Mouse (Mus musculus): ENCODE results near the gene Bpifa3. TPM values are rescaled to one million over a fixed set of nuclear protein-coding genes. Genes with fewer than 3 reads are reported as not detected.

Bpifa3 gene
- polyA plus RNA-seq, 1 experiment from 2014 or later, result not detected

DNA sequence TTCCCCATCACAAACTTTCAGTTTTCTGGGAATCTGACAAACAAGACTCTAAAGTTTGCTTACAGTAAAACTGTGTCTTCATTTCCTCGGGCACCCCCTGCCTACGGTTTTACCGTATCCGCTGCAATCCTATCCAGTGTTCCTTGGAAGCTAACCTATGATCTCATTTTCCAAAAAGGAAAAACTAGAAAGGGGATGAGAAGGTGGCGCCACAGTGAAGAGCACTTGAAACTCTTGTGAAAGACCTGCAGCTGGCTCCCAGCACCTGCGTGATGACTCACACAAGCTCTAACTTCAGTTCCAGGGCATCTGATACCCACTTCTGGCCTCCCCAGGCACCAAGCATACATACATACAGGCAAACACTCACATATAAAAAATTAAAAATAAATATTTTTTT is 55.2 kb downstream of the Bpifa3 start:
- DNase-seq (ENCODE audit: low spot score) (no peak), ATAC-seq (replicated peaks; ENCODE audit: low FRiP score, low read depth) (no peak)
- no peak overlapping the region for H3K4me2 ChIP-seq (ENCODE audit: low read length)
- no peaks in the 10 kb centered on the region for H3K4me1 ChIP-seq (replicated peaks; ENCODE audit: insufficient read depth, low read length)
- H3K27ac ChIP-seq, result no peak overlapping the region
- H3K9ac ChIP-seq (ENCODE audit: low read depth, low read length), result no peak overlapping the region
- no peak for TF ChIP-seq CTCF (IDR thresholded peaks at IDR 0.05; ENCODE audit: low read depth)
- H3K27me3 ChIP-seq (ENCODE audit: insufficient read depth, low read length), result no peaks in the 10 kb centered on the region
- H3K9me3 ChIP-seq (replicated peaks; ENCODE audit: low read length), result no peaks in the 10 kb centered on the region
- no peaks in the 10 kb centered on the region for H3K36me3 ChIP-seq (ENCODE audit: insufficient read depth, low read length)
- WGBS, result 81% methylated on average over 6 of the region's 6 CpGs
- H3K4me3 ChIP-seq (replicated peaks; ENCODE audit: low read depth, low read length), result no peak overlapping the region

GRCm38 (mm10) chr2:154185748-154186147 is 55.6 kb downstream of the Bpifa3 start:
- DNase-seq (ENCODE audit: low spot score) (peak; percentile 18), ATAC-seq (replicated peaks; ENCODE audit: low FRiP score, low read depth) (no peak)
- Histone ChIP-seq H3K4me1 (replicated peaks; ENCODE audit: insufficient read depth, low read length) (no peaks in the 10 kb centered on the region), H3K36me3 (ENCODE audit: insufficient read depth, low read length) (no peaks in the 10 kb centered on the region), H3K4me3 (replicated peaks; ENCODE audit: low read depth, low read length) (no peak overlapping the region), H3K9ac (ENCODE audit: low read depth, low read length) (no peak overlapping the region), H3K27me3 (ENCODE audit: insufficient read depth, low read length) (no peaks in the 10 kb centered on the region), H3K9me3 (replicated peaks; ENCODE audit: low read length) (no peaks in the 10 kb centered on the region), H3K4me2 (ENCODE audit: low read length) (no peak overlapping the region), H3K27ac (no peak overlapping the region)
- 83% methylated on average over 3 of the region's 3 CpGs for WGBS
- no peak for TF ChIP-seq CTCF (IDR thresholded peaks at IDR 0.05; ENCODE audit: low read depth)

DNA sequence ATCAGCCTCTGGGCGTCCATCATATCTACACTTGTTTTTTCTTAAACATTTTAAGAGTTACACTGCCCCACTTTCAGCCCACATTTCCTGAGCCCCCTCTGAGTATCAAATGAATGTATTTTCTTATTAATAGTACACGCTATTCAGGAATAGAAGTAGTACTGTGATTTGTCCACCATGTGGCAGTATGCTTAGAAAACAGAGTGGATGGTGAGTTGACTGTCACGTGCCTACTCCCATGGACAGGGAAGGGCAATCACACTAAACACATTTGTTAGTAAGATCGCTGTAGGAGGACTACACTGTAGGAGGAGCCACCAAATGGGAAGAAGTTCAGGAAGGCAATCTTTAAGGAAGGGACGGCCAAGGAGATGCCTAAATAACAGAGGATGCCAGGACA is 57.3 kb downstream of the Bpifa3 start:
- Histone ChIP-seq H3K9me3 (replicated peaks; ENCODE audit: low read length) (no peaks in the 10 kb centered on the region), H3K4me3 (replicated peaks; ENCODE audit: low read depth, low read length) (no peak overlapping the region), H3K27me3 (ENCODE audit: insufficient read depth, low read length) (no peaks in the 10 kb centered on the region), H3K4me1 (replicated peaks; ENCODE audit: insufficient read depth, low read length) (no peaks in the 10 kb centered on the region), H3K36me3 (ENCODE audit: insufficient read depth, low read length) (no peaks in the 10 kb centered on the region), H3K9ac (ENCODE audit: low read depth, low read length) (no peak overlapping the region), H3K27ac (no peak overlapping the region), H3K4me2 (ENCODE audit: low read length) (no peak overlapping the region)
- WGBS, result 37% methylated on average over 5 of the region's 5 CpGs
- ATAC-seq (replicated peaks; ENCODE audit: low FRiP score, low read depth) (no peak), DNase-seq (ENCODE audit: low spot score) (peak; percentile 44)
- TF ChIP-seq CTCF (IDR thresholded peaks at IDR 0.05; ENCODE audit: low read depth), result peak; percentile 63

Other genes starting within 250 kb of the Bpifa3 start
- gene Bpifb6, start 229.9 kb upstream of the Bpifa3 start, polyA plus RNA-seq (2015; fragmentation: Nextera tagmentation; extraction: Ambion mirVana), result not detected in 2 replicates
- gene Bpifb3, start 212.1 kb upstream of the Bpifa3 start, polyA plus RNA-seq (2015; fragmentation: Nextera tagmentation; extraction: Ambion mirVana), result not detected in 2 replicates
- gene Bpifb4, start 192.1 kb upstream of the Bpifa3 start, polyA plus RNA-seq (2015; fragmentation: Nextera tagmentation; extraction: Ambion mirVana), result not detected in 2 replicates
- gene Bpifa6, start 155.4 kb upstream of the Bpifa3 start, polyA plus RNA-seq (2015; fragmentation: Nextera tagmentation; extraction: Ambion mirVana), result not detected in 2 replicates
- not detected in 2 replicates for gene Bpifa2, start 122.1 kb upstream of the Bpifa3 start, polyA plus RNA-seq (2015; fragmentation: Nextera tagmentation; extraction: Ambion mirVana)
- gene Bpifa1, start 12.5 kb downstream of the Bpifa3 start, polyA plus RNA-seq (2015; fragmentation: Nextera tagmentation; extraction: Ambion mirVana), result not detected in 2 replicates
- gene Bpifa5, start 32.3 kb downstream of the Bpifa3 start, polyA plus RNA-seq (2015; fragmentation: Nextera tagmentation; extraction: Ambion mirVana), result not detected in 2 replicates
- 0.14 TPM in 1 of 2 replicates, not detected in the other for gene Bpifb1, start 60.5 kb downstream of the Bpifa3 start, polyA plus RNA-seq (2015; fragmentation: Nextera tagmentation; extraction: Ambion mirVana)
- 1.2 and 1.5 TPM in 2 replicates for gene Bpifb5, start 93.4 kb downstream of the Bpifa3 start, polyA plus RNA-seq (2015; fragmentation: Nextera tagmentation; extraction: Ambion mirVana)
- gene Bpifb9a, start 127.5 kb downstream of the Bpifa3 start, polyA plus RNA-seq (2015; fragmentation: Nextera tagmentation; extraction: Ambion mirVana), result not detected in 2 replicates
- not detected in 2 replicates for gene Bpifb9b, start 176.9 kb downstream of the Bpifa3 start, polyA plus RNA-seq (2015; fragmentation: Nextera tagmentation; extraction: Ambion mirVana)
- 13.9 and 25.2 TPM in 2 replicates for gene Cdk5rap1, start 242.7 kb downstream of the Bpifa3 start, polyA plus RNA-seq (2015; fragmentation: Nextera tagmentation; extraction: Ambion mirVana)

Measured in kidney, postnatal 0 days (tissue).